Mouse (Mus musculus): ENCODE data around the gene Gucy2d. TPM values are rescaled to one million over a fixed set of nuclear protein-coding genes. Genes with fewer than 3 reads are reported as not detected.
A peak's percentile ranks its signal among the peaks of the same experiment; 100 is the strongest.

Gene Gucy2d
- polyA plus RNA-seq, 1 experiment = 0.11 TPM

DNA sequence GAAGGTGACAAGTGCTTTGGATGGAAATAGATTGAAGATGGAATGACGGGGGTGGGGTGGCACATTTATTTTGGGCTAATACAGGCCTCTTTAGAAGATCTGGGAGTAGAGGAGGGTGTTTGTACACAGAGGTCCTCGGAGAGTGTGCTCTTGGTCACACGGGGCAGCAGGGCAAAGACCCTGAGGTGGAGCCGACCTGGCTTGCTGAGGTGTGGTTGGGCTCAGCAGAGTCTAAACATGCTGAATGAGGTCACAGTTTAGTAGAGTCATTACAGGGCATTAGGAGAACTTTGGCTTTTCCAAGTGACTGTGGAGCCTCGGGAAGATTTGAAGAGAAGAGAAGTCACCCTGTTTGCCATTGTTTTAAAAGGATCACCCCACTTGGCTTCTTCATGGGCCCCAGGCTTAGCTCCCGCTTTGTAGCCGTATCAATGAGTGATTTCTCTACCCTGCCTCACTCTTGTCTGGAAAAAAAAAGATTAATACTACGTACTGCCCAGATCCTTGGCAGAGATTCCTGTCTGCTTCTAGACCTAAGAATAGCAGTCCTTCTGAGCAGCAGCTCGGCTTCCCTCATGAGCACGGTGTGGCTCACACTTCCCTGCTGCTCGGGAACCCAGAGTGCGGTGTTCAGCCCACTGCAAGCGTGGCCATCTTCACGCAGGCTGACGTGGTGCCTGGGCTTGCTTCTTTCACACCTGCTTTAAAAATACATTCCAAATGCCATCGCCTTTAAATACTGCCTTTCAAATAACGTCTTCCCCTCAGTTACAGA lies 22.0 kb upstream of the Gucy2d start:
- TF ChIP-seq POLR2A (IDR thresholded peaks at IDR 0.05; ENCODE audit: borderline replicate concordance, extremely low read depth, insufficient read depth, insufficient read length, poor library complexity, severe bottlenecking) = no peak
- TF ChIP-seq CTCF (IDR thresholded peaks at IDR 0.05; ENCODE audit: borderline replicate concordance, extremely low read depth, insufficient read depth, insufficient read length) = no peak

GRCm38 (mm10) chr7:98419366-98419765 lies 20.9 kb upstream of the Gucy2d start:
- DNase-seq (ENCODE audit: low read depth) = peak; percentile 45
- TF ChIP-seq CTCF (IDR thresholded peaks at IDR 0.05; ENCODE audit: borderline replicate concordance, extremely low read depth, insufficient read depth, insufficient read length) (no peak), POLR2A (IDR thresholded peaks at IDR 0.05; ENCODE audit: borderline replicate concordance, extremely low read depth, insufficient read depth, insufficient read length, poor library complexity, severe bottlenecking) (no peak)

More for the DNA sequence above, 22.0 kb upstream of the Gucy2d start:
- peak; percentile 57 for DNase-seq (ENCODE audit: low read depth)

DNA sequence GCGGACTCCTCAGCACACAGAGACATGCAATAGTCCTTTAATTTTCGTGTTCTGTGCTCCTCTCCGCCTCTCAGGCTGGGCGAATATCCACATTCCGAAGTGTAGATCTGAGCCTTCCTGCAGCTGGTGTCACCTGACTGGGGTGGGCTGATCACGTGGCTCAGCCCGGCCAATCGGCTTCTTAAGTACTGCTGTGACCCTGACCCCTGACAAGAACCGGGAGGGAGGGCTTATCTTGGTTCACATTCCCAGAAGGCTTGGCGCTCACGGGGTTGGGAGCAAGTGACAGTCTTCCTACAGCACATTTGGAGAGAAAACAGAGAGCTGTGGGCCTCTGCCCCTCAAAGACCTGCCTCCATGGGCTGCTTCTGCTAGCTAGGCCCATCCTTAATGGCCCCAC lies 16.7 kb upstream of the Gucy2d start:
- no peak for DNase-seq (ENCODE audit: low read depth)
- TF ChIP-seq POLR2A (IDR thresholded peaks at IDR 0.05; ENCODE audit: borderline replicate concordance, extremely low read depth, insufficient read depth, insufficient read length, poor library complexity, severe bottlenecking) (no peak), CTCF (IDR thresholded peaks at IDR 0.05; ENCODE audit: borderline replicate concordance, extremely low read depth, insufficient read depth, insufficient read length) (no peak)

DNA sequence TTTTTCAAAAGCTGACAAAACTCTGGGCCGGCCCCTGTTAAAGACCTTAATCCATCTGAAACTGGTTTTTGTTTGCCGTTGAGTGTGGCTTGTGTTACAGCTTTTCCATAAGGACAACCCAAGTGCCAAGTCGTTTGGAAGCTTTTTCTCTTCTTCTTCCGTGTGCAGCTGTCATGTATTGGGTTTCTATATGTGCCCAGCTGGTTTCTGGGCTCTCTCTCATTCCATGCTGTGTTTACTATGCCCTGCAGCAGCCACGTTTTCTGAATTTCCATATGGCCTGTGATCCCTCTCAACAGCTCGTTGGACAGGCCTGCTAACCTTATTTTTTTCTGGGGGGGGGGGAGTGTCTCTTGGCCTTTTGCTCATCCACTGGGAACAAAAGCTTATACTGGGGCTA lies 15.8 kb upstream of the Gucy2d start:
- TF ChIP-seq POLR2A (IDR thresholded peaks at IDR 0.05; ENCODE audit: borderline replicate concordance, extremely low read depth, insufficient read depth, insufficient read length, poor library complexity, severe bottlenecking) (no peak), CTCF (IDR thresholded peaks at IDR 0.05; ENCODE audit: borderline replicate concordance, extremely low read depth, insufficient read depth, insufficient read length) (no peak)
- DNase-seq (ENCODE audit: low read depth) = peak; percentile 66

DNA sequence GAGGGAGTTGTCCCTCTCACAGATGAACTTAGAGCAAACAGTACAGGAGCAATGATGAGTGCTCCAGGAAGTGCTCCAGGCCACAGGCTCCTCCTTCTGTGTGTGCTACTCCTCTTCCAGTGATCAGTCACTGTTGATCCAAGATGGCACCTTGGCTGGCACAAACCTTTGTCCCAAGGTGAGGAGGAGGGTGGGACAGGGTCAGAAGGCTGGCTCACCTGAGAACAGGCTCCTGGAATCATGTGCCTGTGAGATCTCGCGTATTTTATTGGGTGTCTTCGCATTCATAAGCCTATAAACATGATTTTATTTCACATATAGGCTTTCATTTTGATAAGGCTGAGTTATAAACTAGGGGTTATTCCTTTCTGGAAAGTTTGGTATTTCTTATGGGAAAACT lies 14.7 kb upstream of the Gucy2d start:
- no peak for TF ChIP-seq CTCF (IDR thresholded peaks at IDR 0.05; ENCODE audit: borderline replicate concordance, extremely low read depth, insufficient read depth, insufficient read length)
- no peak for TF ChIP-seq POLR2A (IDR thresholded peaks at IDR 0.05; ENCODE audit: borderline replicate concordance, extremely low read depth, insufficient read depth, insufficient read length, poor library complexity, severe bottlenecking)
- DNase-seq (ENCODE audit: low read depth) = no peak

- no peak for DNase-seq (ENCODE audit: low read depth)
- no peak for TF ChIP-seq CTCF (IDR thresholded peaks at IDR 0.05; ENCODE audit: borderline replicate concordance, extremely low read depth, insufficient read depth, insufficient read length)
- no peak for TF ChIP-seq POLR2A (IDR thresholded peaks at IDR 0.05; ENCODE audit: borderline replicate concordance, extremely low read depth, insufficient read depth, insufficient read length, poor library complexity, severe bottlenecking)
These were observed 13.6 kb upstream of the Gucy2d start for GRCm38 (mm10) chr7:98426641-98427040.

DNA sequence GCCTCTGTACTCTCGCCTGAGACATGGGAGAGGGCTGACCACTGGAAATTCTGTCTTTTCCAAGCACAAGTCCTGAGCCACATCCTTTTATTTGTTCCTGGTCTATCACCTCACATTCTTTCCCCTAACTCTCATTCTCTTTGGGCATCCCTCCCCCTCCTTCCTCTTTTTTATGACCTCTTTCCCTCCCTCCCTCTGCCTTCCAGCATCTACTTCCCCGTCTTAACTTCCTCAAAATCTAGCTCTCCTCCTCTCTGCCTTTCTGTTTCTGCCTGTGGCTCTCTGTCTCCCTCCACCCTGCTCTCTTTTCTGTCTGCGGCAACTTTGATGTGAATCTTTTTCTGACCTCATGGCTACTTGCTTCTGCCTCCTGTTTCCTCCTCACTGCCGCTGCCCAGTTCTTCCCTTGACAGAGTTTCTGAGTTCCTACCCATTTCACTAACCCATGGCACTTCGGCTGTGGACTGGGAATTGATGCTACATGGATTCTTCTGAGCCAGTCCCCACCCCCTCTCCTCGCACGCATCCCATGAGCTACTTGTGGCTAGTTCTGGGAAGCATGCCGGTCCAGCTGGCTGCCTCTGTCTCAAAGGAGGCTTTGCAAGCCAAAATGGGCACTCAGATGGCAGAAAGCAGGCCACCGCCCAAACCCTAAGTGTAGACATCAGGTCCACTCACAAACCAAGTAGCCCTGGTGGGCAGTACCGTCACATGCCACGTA lies 12.9 kb upstream of the Gucy2d start:
- TF ChIP-seq CTCF (IDR thresholded peaks at IDR 0.05; ENCODE audit: borderline replicate concordance, extremely low read depth, insufficient read depth, insufficient read length) (no peak), POLR2A (IDR thresholded peaks at IDR 0.05; ENCODE audit: borderline replicate concordance, extremely low read depth, insufficient read depth, insufficient read length, poor library complexity, severe bottlenecking) (no peak)
- DNase-seq (ENCODE audit: low read depth) = no peak

- DNase-seq (ENCODE audit: low read depth) = no peak
- no peak for TF ChIP-seq CTCF (IDR thresholded peaks at IDR 0.05; ENCODE audit: borderline replicate concordance, extremely low read depth, insufficient read depth, insufficient read length)
- no peak for TF ChIP-seq POLR2A (IDR thresholded peaks at IDR 0.05; ENCODE audit: borderline replicate concordance, extremely low read depth, insufficient read depth, insufficient read length, poor library complexity, severe bottlenecking)
These were observed 10.6 kb upstream of the Gucy2d start for GRCm38 (mm10) chr7:98429579-98429978.

DNA sequence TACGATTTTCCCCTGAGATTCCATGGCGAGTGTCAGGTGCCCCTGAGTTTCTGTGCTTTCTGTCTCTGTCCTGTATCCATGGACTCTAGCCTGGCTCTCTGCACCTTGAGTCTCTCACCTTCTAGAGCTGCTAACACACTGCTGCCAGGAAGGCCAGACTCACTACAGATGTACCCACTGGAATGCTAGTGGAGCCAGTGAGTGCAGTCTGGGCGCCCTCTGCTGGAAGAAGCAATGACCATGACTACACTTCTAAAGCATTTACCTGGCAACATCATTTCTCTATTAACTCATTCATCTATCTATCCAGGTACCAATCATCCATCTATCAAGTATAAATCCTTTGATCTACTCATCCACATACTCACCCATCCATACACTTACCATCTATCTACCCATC lies 9.4 kb upstream of the Gucy2d start:
- peak; percentile 81 for DNase-seq (ENCODE audit: low read depth)
- TF ChIP-seq CTCF (IDR thresholded peaks at IDR 0.05; ENCODE audit: borderline replicate concordance, extremely low read depth, insufficient read depth, insufficient read length) (peak; percentile 78; the same call in 1 of the 2 replicates), POLR2A (IDR thresholded peaks at IDR 0.05; ENCODE audit: borderline replicate concordance, extremely low read depth, insufficient read depth, insufficient read length, poor library complexity, severe bottlenecking) (no peak)

DNA sequence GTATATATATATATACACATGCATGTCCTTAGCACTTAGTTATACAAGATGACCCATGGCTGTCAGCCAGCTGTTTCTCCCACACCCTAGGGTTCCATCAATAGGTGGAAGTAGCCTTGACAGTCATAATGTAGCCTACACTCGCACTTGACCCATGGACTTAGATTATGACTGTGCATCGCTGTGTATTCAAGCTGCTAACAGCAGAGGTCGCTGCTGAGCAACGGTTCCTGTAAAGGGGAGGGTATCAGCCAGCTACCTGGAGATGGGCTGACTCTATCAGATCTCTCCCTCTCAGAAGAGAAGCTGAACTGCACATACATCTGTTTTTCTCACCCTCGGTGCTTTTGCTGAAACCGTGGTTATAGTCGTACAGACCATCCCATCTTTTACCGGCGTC lies 2.6 kb upstream of the Gucy2d start:
- peak; percentile 37 for DNase-seq (ENCODE audit: low read depth)

DNA sequence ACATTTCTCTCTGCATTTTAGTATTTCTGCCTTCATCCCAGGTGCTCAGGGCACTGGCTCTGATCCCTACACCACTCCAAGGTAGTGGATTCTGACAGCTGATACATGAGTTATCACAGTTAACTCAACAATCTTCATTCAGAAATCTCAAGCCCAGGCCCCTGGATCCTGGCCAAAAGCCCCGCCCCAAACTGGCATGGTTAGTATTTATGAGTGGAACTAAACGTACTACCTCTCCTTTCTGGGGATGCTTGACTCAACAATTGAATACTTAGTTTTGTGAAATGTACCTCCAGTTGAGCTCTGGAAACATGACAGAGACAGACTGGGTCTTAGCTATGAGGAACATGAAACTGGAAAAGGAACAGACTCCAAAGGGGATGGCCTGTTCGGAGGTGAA lies 6.7 kb downstream of the Gucy2d start:
- TF ChIP-seq POLR2A (IDR thresholded peaks at IDR 0.05; ENCODE audit: borderline replicate concordance, extremely low read depth, insufficient read depth, insufficient read length, poor library complexity, severe bottlenecking) (no peak), CTCF (IDR thresholded peaks at IDR 0.05; ENCODE audit: borderline replicate concordance, extremely low read depth, insufficient read depth, insufficient read length) (no peak)
- DNase-seq (ENCODE audit: low read depth) = no peak

More for the DNA sequence above, 2.6 kb upstream of the Gucy2d start:
- TF ChIP-seq CTCF (IDR thresholded peaks at IDR 0.05; ENCODE audit: borderline replicate concordance, extremely low read depth, insufficient read depth, insufficient read length) = peak; percentile 65; the same call in 1 of the 2 replicates
- TF ChIP-seq POLR2A (IDR thresholded peaks at IDR 0.05; ENCODE audit: borderline replicate concordance, extremely low read depth, insufficient read depth, insufficient read length, poor library complexity, severe bottlenecking) = no peak

Measured in brain, embryonic 14.5 days (tissue).